Mouse (Mus musculus) liver, embryonic 14.5 days (tissue): ENCODE data around the gene Slc25a48. TPM values are rescaled to one million over a fixed set of nuclear protein-coding genes. Genes with fewer than 3 reads are reported as not detected.

Experiments used
- ATAC-seq: fragments of 200-750 bp; cut with Nextera tagmentation; 2 replicates; pipeline ENCODE4 v1.8.0; 2017; ENCODE audit warnings: moderate number of reproducible peaks, mild to moderate bottlenecking, moderate library complexity; ENCODE audit not compliant: insufficient read depth
- DNase-seq, 3 experiments: peaks; one replicate each; pipeline ENCODE4 v3.0.0-alpha.2; 2012 to 2013; ENCODE audit warnings: low read depth in 3 of 3, low spot score in 3 of 3
- H3K27ac ChIP-seq: fragments of 300-500 bp; sonication (generic); 2 replicates; pipeline ENCODE4 v1.5.1; 2014; ENCODE audit warnings: moderate library complexity, mild to moderate bottlenecking, control low read depth, inconsistent platforms
- H3K27me3 ChIP-seq: fragments of 300-500 bp; sonication (generic); 2 replicates; pipeline ENCODE4 v1.6.1; 2014; ENCODE audit warnings: mild to moderate bottlenecking, low read length, moderate library complexity; ENCODE audit not compliant: control insufficient read depth, insufficient read depth
- H3K36me3 ChIP-seq: fragments of 300-500 bp; sonication (generic); replicated peaks from 2 replicates; pipeline ENCODE4 v1.6.1; 2014; ENCODE audit warnings: low read depth; ENCODE audit not compliant: control insufficient read depth, insufficient read depth
- H3K4me1 ChIP-seq, 2 experiments: fragments of 200-500 bp in 1 of 2; fragments of 300-500 bp in 1 of 2; sonication (generic) in 1 of 2; replicated peaks; 2 replicates each; pipeline ENCODE4 v1.6.1; 2012 to 2014; ENCODE audit warnings: antibody characterized with exemption in 1 of 2, inconsistent platforms in 1 of 2, low read length in 1 of 2; ENCODE audit not compliant: control insufficient read depth in 2 of 2, insufficient read depth in 2 of 2
- H3K4me2 ChIP-seq: fragments of 300-500 bp; sonication (generic); 2 replicates; pipeline ENCODE4 v1.6.1; 2014; ENCODE audit warnings: low read depth, mild to moderate bottlenecking, control low read depth, moderate library complexity
- H3K4me3 ChIP-seq, 2 experiments: fragments of 200-500 bp in 1 of 2; fragments of 300-500 bp in 1 of 2; sonication (generic) in 1 of 2; 2 replicates each; pipeline ENCODE4 v1.5.1; 2012 to 2014; ENCODE audit warnings: low read depth in 2 of 2, low read length in 2 of 2, mild to moderate bottlenecking in 2 of 2, control low read depth in 1 of 2, inconsistent platforms in 1 of 2, moderate library complexity in 1 of 2; ENCODE audit not compliant: insufficient read depth in 1 of 2
- H3K9ac ChIP-seq: fragments of 300-500 bp; sonication (generic); replicated peaks from 2 replicates; pipeline ENCODE4 v1.6.1; 2014; ENCODE audit warnings: mild to moderate bottlenecking, control low read depth, moderate library complexity
- H3K9me3 ChIP-seq: fragments of 300-500 bp; sonication (generic); 2 replicates; pipeline ENCODE4 v1.6.1; 2016; ENCODE audit warnings: low read length, mixed read lengths; ENCODE audit not compliant: control insufficient read depth
- CTCF ChIP-seq: IDR thresholded peaks from 2 replicates; pipeline ENCODE4 v1.5.1; 2016; ENCODE audit warnings: antibody characterized with exemption, low read depth, control low read depth
- EP300 ChIP-seq: IDR thresholded peaks from 2 replicates; pipeline ENCODE4 v1.6.1; 2016; ENCODE audit warnings: antibody characterized with exemption, low read depth
- WGBS: fragments of 180-500 bp; shearing (Covaris S2); extraction: QIAGEN DNeasy Blood & Tissue Kit; methylation state at CpG from one replicate; pipeline ENCODE4 v1.1.7; 2014; ENCODE audit not compliant: insufficient replicate concordance; 5-methylcytosine and 5-hydroxymethylcytosine counted together
- polyA plus RNA-seq, 2 experiments: library from polyadenylated mRNA; depleted of rRNA in 1 of 2; stranded (reverse) in 1 of 2; unstranded in 1 of 2; fragments of >200 nt; fragmentation: Nextera tagmentation in 1 of 2; extraction: Ambion mirVana in 1 of 2; gene quantifications; 2 replicates each; pipeline versions ENCODE4 v1.2.1 to v1.2.3; 2012 to 2014

The Slc25a48 gene
- polyA plus RNA-seq, 2 experiments = 0.63 to 0.67 TPM

DNA sequence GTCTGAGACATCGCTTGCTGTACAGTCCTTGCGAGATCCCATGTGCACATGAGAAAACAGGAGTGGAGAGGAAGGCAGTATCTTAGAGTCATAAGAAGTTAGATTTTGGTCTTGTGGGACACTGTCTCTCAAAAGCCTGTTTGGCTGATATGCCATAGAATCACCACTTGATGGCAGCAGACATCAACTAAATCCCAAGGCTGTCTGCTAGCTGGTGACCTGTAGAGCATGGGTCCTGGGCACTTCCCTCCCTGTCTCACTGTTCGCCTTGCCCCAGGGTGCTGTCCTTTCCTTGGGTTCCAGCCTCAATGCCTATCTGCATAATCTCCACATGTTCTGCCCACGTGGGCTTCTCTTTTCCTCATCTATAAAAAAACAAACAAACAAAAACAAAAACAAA is 37.2 kb downstream of the Slc25a48 start:
- H3K27me3 ChIP-seq = no peaks in the 10 kb centered on the region
- no peaks in the 10 kb centered on the region for H3K36me3 ChIP-seq
- 27% methylated on average over 4 of the region's 4 CpGs for WGBS
- H3K4me3 ChIP-seq = no peak overlapping the region
- DNase-seq = peak in 1 of 3 experiments; percentile 12
- no peak overlapping the region for H3K9ac ChIP-seq
- no peak for ATAC-seq
- TF ChIP-seq CTCF (peak; percentile 65), EP300 (no peak)
- H3K4me2 ChIP-seq = no peak overlapping the region
- H3K27ac ChIP-seq = no peak overlapping the region
- no peaks in the 10 kb centered on the region for H3K9me3 ChIP-seq
- H3K4me1 ChIP-seq = peaks cover 0 to 5% of the 10 kb centered on the region in 2 experiments; a peak in 1 of 4 replicates

DNA sequence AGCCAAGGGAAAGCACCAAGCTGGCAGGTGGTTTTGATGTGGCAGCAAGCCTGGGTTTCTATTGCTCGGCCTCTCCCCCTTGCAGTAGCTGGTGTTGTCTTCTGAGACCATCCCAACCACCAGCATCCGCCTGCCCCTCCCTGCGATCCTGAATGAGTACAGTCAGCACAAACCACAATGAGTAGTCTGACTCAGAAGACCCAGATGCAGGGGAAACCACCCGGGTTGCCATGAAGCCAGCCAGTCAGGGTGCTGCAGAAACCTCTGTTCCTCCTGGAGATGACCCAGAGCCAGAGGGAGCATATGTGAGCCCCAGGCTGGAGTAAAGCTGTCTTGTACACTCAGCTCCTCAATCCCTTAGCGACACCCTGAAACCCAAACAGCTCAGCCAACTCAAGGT is 38.6 kb downstream of the Slc25a48 start:
- ATAC-seq = no peak
- Histone ChIP-seq H3K9ac (no peak overlapping the region), H3K27ac (no peak overlapping the region), H3K4me1 (peaks cover 0 to 5% of the 10 kb centered on the region in 2 experiments; a peak in 1 of 4 replicates), H3K36me3 (no peaks in the 10 kb centered on the region), H3K4me3 (no peak overlapping the region), H3K9me3 (no peaks in the 10 kb centered on the region), H3K4me2 (no peak overlapping the region), H3K27me3 (no peaks in the 10 kb centered on the region)
- TF ChIP-seq CTCF = no peak
- WGBS = 29% methylated on average over 5 of the region's 5 CpGs
- no peak for DNase-seq

DNA sequence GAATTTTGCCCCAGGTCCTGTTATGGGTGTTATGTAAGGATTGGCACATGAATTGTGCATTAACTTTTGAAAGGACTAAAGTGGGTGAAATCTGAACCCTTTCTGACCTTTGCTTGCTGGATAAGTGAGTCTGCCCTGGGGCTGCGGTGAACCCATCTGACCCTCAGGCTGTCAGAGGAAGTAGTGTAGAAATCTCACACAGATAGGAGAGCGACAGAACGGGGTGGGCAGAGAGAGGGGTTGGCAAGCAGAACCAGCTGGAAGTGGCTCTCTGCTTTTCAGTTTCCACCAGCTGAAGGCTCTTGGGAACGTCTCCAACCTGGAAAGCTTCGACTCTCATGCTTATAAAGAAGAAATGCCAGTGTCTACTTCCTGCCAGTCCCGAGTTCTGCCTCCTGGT is 39.1 kb downstream of the Slc25a48 start:
- ATAC-seq (no peak), DNase-seq (no peak)
- H3K27ac ChIP-seq = no peak overlapping the region
- no peaks in the 10 kb centered on the region for H3K27me3 ChIP-seq
- peaks cover 0 to 5% of the 10 kb centered on the region in 2 experiments; a peak in 1 of 4 replicates for H3K4me1 ChIP-seq
- 16% methylated on average over 6 of the region's 6 CpGs for WGBS
- H3K4me2 ChIP-seq = no peak overlapping the region
- no peak overlapping the region for H3K4me3 ChIP-seq
- TF ChIP-seq EP300 = no peak
- no peak for TF ChIP-seq CTCF
- no peaks in the 10 kb centered on the region for H3K36me3 ChIP-seq
- no peak overlapping the region for H3K9ac ChIP-seq
- H3K9me3 ChIP-seq = no peaks in the 10 kb centered on the region

DNA sequence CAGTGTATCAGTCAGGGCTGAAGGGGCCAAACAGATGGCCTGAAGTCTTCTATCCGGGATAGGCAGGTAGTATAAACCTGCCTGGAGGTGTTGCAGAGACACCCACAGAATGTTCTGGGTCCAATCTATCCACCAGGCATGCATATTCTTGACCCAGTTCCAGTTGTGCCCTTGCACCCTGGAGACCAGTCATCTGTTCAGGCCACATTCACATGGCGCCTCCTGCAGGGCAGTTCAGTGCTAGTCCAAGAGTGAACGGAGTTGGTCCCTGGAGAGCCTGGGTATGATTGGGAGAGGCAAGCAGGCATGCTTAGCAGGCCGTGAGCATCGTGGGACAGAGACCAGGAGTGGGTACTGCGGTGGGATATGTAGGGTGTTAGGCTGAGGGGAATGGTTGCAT is 39.9 kb downstream of the Slc25a48 start:
- Histone ChIP-seq H3K4me3 (no peak overlapping the region), H3K36me3 (no peaks in the 10 kb centered on the region), H3K27me3 (no peaks in the 10 kb centered on the region), H3K27ac (no peak overlapping the region), H3K4me1 (peaks cover 0 to 5% of the 10 kb centered on the region in 2 experiments; a peak in 1 of 4 replicates), H3K9ac (no peak overlapping the region), H3K9me3 (no peaks in the 10 kb centered on the region), H3K4me2 (no peak overlapping the region)
- TF ChIP-seq EP300 = no peak
- peak; percentile 25; the same call in 1 of the 2 replicates for TF ChIP-seq CTCF
- ATAC-seq (no peak), DNase-seq (no peak)
- 59% methylated on average over 6 of the region's 6 CpGs for WGBS

DNA sequence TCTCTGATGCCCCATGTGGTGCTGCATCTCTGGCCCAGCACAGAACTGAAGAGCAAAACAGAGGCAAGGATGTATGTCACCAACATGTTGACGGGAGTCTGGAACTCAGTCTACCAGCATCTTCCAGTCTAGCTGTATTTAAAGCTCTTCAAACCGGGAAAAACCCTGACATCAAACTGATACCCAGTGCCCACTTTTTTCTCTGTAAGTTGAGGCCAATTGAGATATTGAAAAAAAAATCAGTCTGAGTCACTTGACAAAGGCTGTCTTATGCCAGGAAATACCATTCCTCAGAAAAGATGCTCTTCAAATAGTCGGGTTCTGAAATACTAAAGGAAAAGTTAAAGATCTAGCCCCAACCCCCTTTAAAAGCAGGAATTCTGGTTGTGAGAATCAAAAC is 44.0 kb downstream of the Slc25a48 start, which contains the start of gene Il9:
Il9 (minus strand) TSS at position 101 of the 400 bp plus-strand sequence.
- WGBS = 49% methylated on average over 3 of the region's 3 CpGs

More for the DNA sequence above, 44.0 kb downstream of the Slc25a48 start, which contains the start of gene Il9:
- no peak within 1 kb of the TSS for H3K4me2 ChIP-seq
- H3K27ac ChIP-seq = no peak within 1 kb of the TSS
- ATAC-seq (no peak), DNase-seq (no peak)
- H3K4me3 ChIP-seq = no peak within 1 kb of the TSS
- no peaks in the 10 kb centered on the region for H3K9me3 ChIP-seq
- no peaks in the 10 kb centered on the region for H3K27me3 ChIP-seq
- no peak within 1 kb of the TSS for H3K9ac ChIP-seq
- TF ChIP-seq EP300 = no peak
- no peak for TF ChIP-seq CTCF
- H3K4me1 ChIP-seq = peaks cover 0 to 2% of the 10 kb centered on the region in 2 experiments; a peak in 1 of 4 replicates
- H3K36me3 ChIP-seq = no peaks in the 10 kb centered on the region
